Comparison of ENCODE assay signal across 34 mouse cellular contexts in genomic region chr7:107602505-107602904, GRCm38 (mm10). TPM values are rescaled to one million over a fixed set of nuclear protein-coding genes. Genes with fewer than 3 reads are reported as not detected.
DNase-seq lines count a peak whose midpoint lies in the region; ATAC-seq and TF ChIP-seq lines count a peak whose summit lies in the region.
"Had no signal": no experiment of that assay in that cellular context is flagged by ENCODE, and none has a peak within 500 bp of the region (broad histone marks: within the 10 kb centered on the region; RNA-seq: fewer than 3 reads in every experiment).

No protein-coding gene starts in this region.

- H3K27ac ChIP-seq in kidney, embryonic 15.5 days = no peak overlapping the region
- no peak overlapping the region for H3K27ac ChIP-seq in kidney, adult 2 months (ENCODE audit: insufficient read depth, low read depth, low read length)
- H3K27ac ChIP-seq in midbrain, embryonic 16.5 days (ENCODE audit: low read length) = no peak overlapping the region
- H3K27ac ChIP-seq in midbrain, embryonic 13.5 days = no peak overlapping the region
- H3K27ac ChIP-seq in ES-E14 (ENCODE audit: insufficient read depth, low read depth, low read length, poor library complexity, severe bottlenecking) = no peak overlapping the region
- H3K27ac ChIP-seq: forebrain, embryonic 10.5 days; forebrain, embryonic 13.5 days; heart, embryonic 15.5 days; hindbrain, embryonic 10.5 days; hindbrain, embryonic 13.5 days had no signal

- peak; percentile 46; the same call in 1 of the 2 replicates for ATAC-seq in kidney, embryonic 15.5 days (replicated peaks; ENCODE audit: low FRiP score)
- ATAC-seq in midbrain, embryonic 16.5 days = peak; percentile 56; the same call in 1 of the 2 replicates
- no peak for ATAC-seq in midbrain, embryonic 13.5 days
- ATAC-seq: CD4-positive, CD25-positive, alpha-beta regulatory T cell, adult 4 months; forebrain, embryonic 13.5 days; forebrain, embryonic 16.5 days; hindbrain, embryonic 16.5 days; Patski had no signal

- no peaks in the 10 kb centered on the region for H3K27me3 ChIP-seq in kidney, embryonic 15.5 days
- H3K27me3 ChIP-seq in kidney, adult 2 months (replicated peaks; ENCODE audit: control insufficient read depth, insufficient read depth, low read length) = no peaks in the 10 kb centered on the region
- no peaks in the 10 kb centered on the region for H3K27me3 ChIP-seq in midbrain, embryonic 16.5 days (ENCODE audit: control insufficient read depth, insufficient read depth, low read depth, low read length)
- no peaks in the 10 kb centered on the region for H3K27me3 ChIP-seq in midbrain, embryonic 13.5 days
- H3K27me3 ChIP-seq: forebrain, embryonic 13.5 days; heart, embryonic 12.5 days; heart, embryonic 15.5 days; hindbrain, embryonic 13.5 days; Patski had no signal

- no peak for TF ChIP-seq POLR2A in kidney, adult 2 months (IDR thresholded peaks at IDR 0.05; ENCODE audit: low read depth, low read length)

- in situ Hi-C loops in ES-E14 (cut with MboI; ENCODE audit: low sequenced_read_pairs in 2 of 2, unreplicated experiment in 2 of 2) = no loop called here

- no peak overlapping the region for H3K4me3 ChIP-seq in kidney, embryonic 15.5 days (replicated peaks)
- H3K4me3 ChIP-seq in kidney, adult 2 months (ENCODE audit: insufficient read depth, low read depth, low read length) = no peak overlapping the region
- no peak overlapping the region for H3K4me3 ChIP-seq in midbrain, embryonic 16.5 days (ENCODE audit: low read depth, low read length)
- no peak overlapping the region for H3K4me3 ChIP-seq in midbrain, embryonic 13.5 days (replicated peaks)
- H3K4me3 ChIP-seq in ES-E14 (ENCODE audit: insufficient read depth in 1 of 2, low read depth in 1 of 2, low read length in 2 of 2, poor library complexity in 1 of 2, severe bottlenecking in 1 of 2) = no peak overlapping the region
- H3K4me3 ChIP-seq: forebrain, embryonic 10.5 days; forebrain, embryonic 13.5 days; heart, embryonic 12.5 days; heart, embryonic 15.5 days; hindbrain, embryonic 10.5 days; hindbrain, embryonic 13.5 days had no signal

- H3K36me3 ChIP-seq in kidney, embryonic 15.5 days = no peaks in the 10 kb centered on the region
- no peaks in the 10 kb centered on the region for H3K36me3 ChIP-seq in kidney, adult 2 months (ENCODE audit: control insufficient read depth, insufficient read depth, low read length)
- no peaks in the 10 kb centered on the region for H3K36me3 ChIP-seq in midbrain, embryonic 16.5 days (ENCODE audit: control insufficient read depth, insufficient read depth, low read length)
- no peaks in the 10 kb centered on the region for H3K36me3 ChIP-seq in midbrain, embryonic 13.5 days
- H3K36me3 ChIP-seq in ES-E14 (ENCODE audit: control insufficient read depth, insufficient read depth, low read length, poor library complexity, severe bottlenecking) = no peaks in the 10 kb centered on the region
- H3K36me3 ChIP-seq: forebrain, embryonic 10.5 days; G1E; heart, embryonic 12.5 days; heart, embryonic 15.5 days; hindbrain, embryonic 10.5 days; hindbrain, embryonic 13.5 days had no signal

- H3K4me2 ChIP-seq in kidney, embryonic 15.5 days = no peak overlapping the region
- no peak overlapping the region for H3K4me2 ChIP-seq in midbrain, embryonic 16.5 days (ENCODE audit: low read length)
- H3K4me2 ChIP-seq in midbrain, embryonic 13.5 days (replicated peaks) = no peak overlapping the region
- H3K4me2 ChIP-seq: forebrain, embryonic 13.5 days; heart, embryonic 12.5 days; heart, embryonic 15.5 days; hindbrain, embryonic 13.5 days had no signal

- peak; percentile 9 for DNase-seq in kidney, adult 11 months
- DNase-seq in kidney, adult 18-20 months = no peak
- DNase-seq in kidney, adult 2 months = no peak
- DNase-seq in ES-E14 (ENCODE audit: low read depth, low spot score) = no peak
- DNase-seq in frontal cortex, postnatal 25 days (ENCODE audit: low spot score in 2 of 2) = no peak
- DNase-seq: adrenal gland, postnatal 10 days; adrenal gland, postnatal 36 days; cerebellum, adult 18-20 months; cerebellum, adult 9-10 months; cerebellum, postnatal 14 days; gastrocnemius, postnatal 36 days; heart, postnatal 36 days had no signal

- 63% methylated on average over 4 of the region's 4 CpGs for WGBS in kidney, embryonic 15.5 days
- 56% methylated on average over 4 of the region's 4 CpGs for WGBS in kidney, adult 2 months
- 76% methylated on average over 4 of the region's 4 CpGs for WGBS in midbrain, embryonic 16.5 days
- 81% methylated on average over 4 of the region's 4 CpGs for WGBS in midbrain, embryonic 13.5 days

- peaks cover 6% of the 10 kb centered on the region; the same call in 1 of the 2 replicates for H3K4me1 ChIP-seq in kidney, embryonic 15.5 days
- H3K4me1 ChIP-seq in kidney, adult 2 months (ENCODE audit: control insufficient read depth, insufficient read depth, low read length) = peaks cover 10% of the 10 kb centered on the region
- no peaks in the 10 kb centered on the region for H3K4me1 ChIP-seq in midbrain, embryonic 16.5 days (ENCODE audit: control insufficient read depth, insufficient read depth, low read length)
- H3K4me1 ChIP-seq in midbrain, embryonic 13.5 days (replicated peaks) = no peaks in the 10 kb centered on the region
- H3K4me1 ChIP-seq in ES-E14 (ENCODE audit: control insufficient read depth in 2 of 2, insufficient read depth in 2 of 2, low read length in 2 of 2, poor library complexity in 1 of 2) = peaks cover 0 to 2% of the 10 kb centered on the region in 2 experiments; a peak in 1 of 4 replicates
- H3K4me1 ChIP-seq: forebrain, embryonic 13.5 days; heart, embryonic 15.5 days; hindbrain, embryonic 13.5 days had no signal

- no peaks in the 10 kb centered on the region for H3K9me3 ChIP-seq in kidney, embryonic 15.5 days (replicated peaks)
- H3K9me3 ChIP-seq in midbrain, embryonic 16.5 days (replicated peaks; ENCODE audit: control insufficient read depth, low read length, poor library complexity, severe bottlenecking) = no peaks in the 10 kb centered on the region
- no peaks in the 10 kb centered on the region for H3K9me3 ChIP-seq in midbrain, embryonic 13.5 days
- H3K9me3 ChIP-seq in ES-E14 (ENCODE audit: control insufficient read depth, insufficient read depth, low read depth, low read length) = no peaks in the 10 kb centered on the region
- H3K9me3 ChIP-seq: forebrain, embryonic 10.5 days; forebrain, embryonic 13.5 days; heart, embryonic 12.5 days; heart, embryonic 15.5 days; hindbrain, embryonic 10.5 days; hindbrain, embryonic 13.5 days had no signal

- H3K9ac ChIP-seq in kidney, embryonic 15.5 days = no peak overlapping the region
- H3K9ac ChIP-seq in midbrain, embryonic 16.5 days (ENCODE audit: low read depth, low read length) = no peak overlapping the region
- no peak overlapping the region for H3K9ac ChIP-seq in midbrain, embryonic 13.5 days (replicated peaks)
- no peak overlapping the region for H3K9ac ChIP-seq in ES-E14 (ENCODE audit: insufficient read depth, low read depth, low read length, poor library complexity, severe bottlenecking)
- H3K9ac ChIP-seq: forebrain, embryonic 13.5 days; heart, embryonic 12.5 days; heart, embryonic 15.5 days; hindbrain, embryonic 13.5 days had no signal

- no peak for TF ChIP-seq CTCF in kidney, adult 2 months (conservative IDR thresholded peaks at IDR 0.05; ENCODE audit: insufficient read depth, insufficient read length, low read depth, low read length)

TF ChIP-seq in ES-E14, 5 proteins besides CTCF, POLR2A, EP300 and RAD21:
- TF ChIP-seq ZNF384 (IDR thresholded peaks at IDR 0.05; ENCODE audit: low read depth, low read length) (no peak), ZC3H11A (IDR thresholded peaks at IDR 0.05; ENCODE audit: borderline replicate concordance, low read depth, low read length) (no peak), MAFK (IDR thresholded peaks at IDR 0.05; ENCODE audit: insufficient read depth, low read depth, low read length) (0 out of 2 replicates have a peak, but pooled peaks have one; percentile 30)

RNA-seq across cellular contexts. Expression of gene Ppfibp2, which starts 7.5 kb away (rescaled TPM):
- polyA plus RNA-seq in kidney, embryonic 15.5 days (2015; fragmentation: Nextera tagmentation; extraction: Ambion mirVana) = 5.6 and 6.2 TPM in 2 replicates
- 12.1 and 12.8 TPM in 2 replicates for polyA plus RNA-seq in kidney, adult 2 months (2012; rRNA removed)
- polyA plus RNA-seq in midbrain, embryonic 16.5 days (2015; fragmentation: Nextera tagmentation; extraction: Ambion mirVana) = 1.4 TPM in 2 replicates
- polyA plus RNA-seq in midbrain, embryonic 13.5 days (2015; fragmentation: Nextera tagmentation; extraction: Ambion mirVana) = 1.2 and 1.3 TPM in 2 replicates
- total RNA-seq in ES-E14 (2012; rRNA removed) = 6.0 and 10.8 TPM in 2 replicates
- polyA plus RNA-seq: G1E had no signal

RNA-seq across cellular contexts. Expression of gene 5330417H12Rik, which starts 22.5 kb away (rescaled TPM):
- polyA plus RNA-seq in kidney, embryonic 15.5 days (2015; fragmentation: Nextera tagmentation; extraction: Ambion mirVana) = not detected in 2 replicates
- not detected in 2 replicates for polyA plus RNA-seq in kidney, adult 2 months (2012; rRNA removed)
- polyA plus RNA-seq in midbrain, embryonic 16.5 days (2015; fragmentation: Nextera tagmentation; extraction: Ambion mirVana) = not detected in 2 replicates
- polyA plus RNA-seq in midbrain, embryonic 13.5 days (2015; fragmentation: Nextera tagmentation; extraction: Ambion mirVana) = not detected in 2 replicates
- total RNA-seq in ES-E14 (2012; rRNA removed) = not detected in 2 replicates
- total RNA-seq: adrenal gland, adult 18-20 months; adrenal gland, postnatal 10 days; adrenal gland, postnatal 36 days; G1E; gastrocnemius, postnatal 10 days; gastrocnemius, postnatal 36 days; granulocyte monocyte progenitor cell, adult 5-6 weeks; heart, adult 8-10 months; heart, postnatal 10 days; heart, postnatal 36 days had no signal
- polyA plus RNA-seq: C2C12; CD4-positive, CD25-positive, alpha-beta regulatory T cell, adult 4 months; embryonic facial prominence, embryonic 11.5 days; embryonic facial prominence, embryonic 14.5 days; forebrain, embryonic 10.5 days; forebrain, embryonic 13.5 days; forebrain, embryonic 16.5 days; G1E; heart, embryonic 12.5 days; heart, embryonic 15.5 days; hindbrain, embryonic 10.5 days; hindbrain, embryonic 13.5 days; hindbrain, embryonic 16.5 days; Patski had no signal

RNA-seq across cellular contexts. Expression of gene Olfml1, which starts 35.3 kb away (rescaled TPM):
- polyA plus RNA-seq in kidney, embryonic 15.5 days (2015; fragmentation: Nextera tagmentation; extraction: Ambion mirVana) = 24.1 and 26.1 TPM in 2 replicates
- polyA plus RNA-seq in kidney, adult 2 months (2012; rRNA removed) = 13.2 and 14.0 TPM in 2 replicates
- 2.4 and 3.3 TPM in 2 replicates for polyA plus RNA-seq in midbrain, embryonic 16.5 days (2015; fragmentation: Nextera tagmentation; extraction: Ambion mirVana)
- 2.4 and 2.5 TPM in 2 replicates for polyA plus RNA-seq in midbrain, embryonic 13.5 days (2015; fragmentation: Nextera tagmentation; extraction: Ambion mirVana)
- total RNA-seq in ES-E14 (2012; rRNA removed) = 0.94 and 2.7 TPM in 2 replicates
- total RNA-seq: G1E; granulocyte monocyte progenitor cell, adult 5-6 weeks had no signal
- polyA plus RNA-seq: C2C12, G1E, Patski had no signal
